Mouse (Mus musculus) midbrain, embryonic 15.5 days (tissue): ENCODE results near the gene Sept8. TPM values are rescaled to one million over a fixed set of nuclear protein-coding genes. Genes with fewer than 3 reads are reported as not detected.
A peak's percentile ranks its signal among the peaks of the same experiment; 100 is the strongest.

Experiments
- ATAC-seq: fragments of 200-750 bp; cut with Nextera tagmentation; replicated peaks from 2 replicates; pipeline ENCODE4 v1.8.0; 2017; ENCODE audit warnings: moderate TSS enrichment
- H3K27ac ChIP-seq: fragments of 300-500 bp; sonication (generic); 2 replicates; pipeline ENCODE4 v1.5.1; 2015; ENCODE audit warnings: mild to moderate bottlenecking, inconsistent platforms
- H3K27me3 ChIP-seq: fragments of 300-500 bp; sonication (generic); replicated peaks from 2 replicates; pipeline ENCODE4 v1.6.1; 2015; ENCODE audit warnings: inconsistent platforms
- H3K36me3 ChIP-seq: fragments of 300-500 bp; sonication (generic); replicated peaks from 2 replicates; pipeline ENCODE4 v1.6.1; 2015; ENCODE audit warnings: inconsistent platforms
- H3K4me1 ChIP-seq: fragments of 300-500 bp; sonication (generic); 2 replicates; pipeline ENCODE4 v1.6.1; 2015; ENCODE audit warnings: inconsistent platforms
- H3K4me2 ChIP-seq: fragments of 300-500 bp; sonication (generic); 2 replicates; pipeline ENCODE4 v1.6.1; 2015; ENCODE audit warnings: inconsistent platforms, mild to moderate bottlenecking, moderate library complexity
- H3K4me3 ChIP-seq: fragments of 300-500 bp; sonication (generic); 2 replicates; pipeline ENCODE4 v1.5.1; 2015; ENCODE audit warnings: mild to moderate bottlenecking, inconsistent platforms
- H3K9ac ChIP-seq: fragments of 300-500 bp; sonication (generic); 2 replicates; pipeline ENCODE4 v1.6.1; 2015; ENCODE audit warnings: mild to moderate bottlenecking, inconsistent platforms
- H3K9me3 ChIP-seq: fragments of 300-500 bp; sonication (generic); 2 replicates; pipeline ENCODE4 v1.6.1; 2016; ENCODE audit warnings: inconsistent platforms
- WGBS: fragments of 180-500 bp; shearing (Covaris S2); methylation state at CpG from one replicate; pipeline ENCODE4 v1.1.7; 2015; ENCODE audit warnings: mixed read lengths; 5-methylcytosine and 5-hydroxymethylcytosine counted together
- polyA plus RNA-seq: library from polyadenylated mRNA; unstranded; fragments of >200 nt; fragmentation: Nextera tagmentation; extraction: Ambion mirVana; gene quantifications from 2 replicates; pipeline ENCODE4 v1.2.1, GENCODE M21; 2015

Sept8 gene
- polyA plus RNA-seq, 1 experiment from 2014 or later: 18.4 TPM

- ATAC-seq: no peak
- Histone ChIP-seq H3K27me3 (no peaks in the 10 kb centered on the region), H3K4me2 (no peak overlapping the region), H3K4me1 (peaks cover 5% of the 10 kb centered on the region), H3K9me3 (no peaks in the 10 kb centered on the region), H3K27ac (no peak overlapping the region), H3K4me3 (no peak overlapping the region), H3K36me3 (no peaks in the 10 kb centered on the region), H3K9ac (no peak overlapping the region)
- WGBS: 83% methylated on average over 2 of the region's 2 CpGs
Observed at GRCm38 (mm10) chr11:53561986-53562385, 42.9 kb downstream of the Sept8 start.

GRCm38 (mm10) chr11:53566646-53567045 lies 47.6 kb downstream of the Sept8 start:
- peak overlapping the region; percentile 95; the same call in 1 of the 2 replicates for H3K27ac ChIP-seq
- H3K4me1 ChIP-seq: peaks cover 28% of the 10 kb centered on the region
- H3K4me2 ChIP-seq: peak overlapping the region; percentile 65
- H3K27me3 ChIP-seq: no peaks in the 10 kb centered on the region
- no peaks in the 10 kb centered on the region for H3K9me3 ChIP-seq
- peak; percentile 48 for ATAC-seq
- no peaks in the 10 kb centered on the region; the same call in 1 of the 2 replicates for H3K36me3 ChIP-seq
- H3K4me3 ChIP-seq: peak overlapping the region; percentile 94
- 89% methylated on average over 4 of the region's 4 CpGs for WGBS
- peak overlapping the region; percentile 96; the same call in 1 of the 2 replicates for H3K9ac ChIP-seq

GRCm38 (mm10) chr11:53567224-53568014 lies 48.4 kb downstream of the Sept8 start, which contains the start of gene Kif3a:
TSS of gene Kif3a (plus strand) at chr11:53567379.
- H3K36me3 ChIP-seq: no peaks in the 10 kb centered on the region; the same call in 1 of the 2 replicates
- ATAC-seq: peak; percentile 96
- no peaks in the 10 kb centered on the region for H3K9me3 ChIP-seq
- H3K9ac ChIP-seq: peak within 1 kb of the TSS; percentile 96
- under 1% methylated on average over 65 of the region's 69 CpGs for WGBS
- H3K4me3 ChIP-seq: peak within 1 kb of the TSS; percentile 94
- peak within 1 kb of the TSS; percentile 95 for H3K27ac ChIP-seq
- peak within 1 kb of the TSS; percentile 65 for H3K4me2 ChIP-seq
- H3K4me1 ChIP-seq: peaks cover 28% of the 10 kb centered on the region
- H3K27me3 ChIP-seq: no peaks in the 10 kb centered on the region

- H3K4me2 ChIP-seq: no peak overlapping the region
- H3K27me3 ChIP-seq: no peaks in the 10 kb centered on the region
- H3K9ac ChIP-seq: no peak overlapping the region
- H3K27ac ChIP-seq: no peak overlapping the region
- no peak for ATAC-seq
- no peaks in the 10 kb centered on the region for H3K9me3 ChIP-seq
- H3K36me3 ChIP-seq: peaks cover 39% of the 10 kb centered on the region
- WGBS: 98% methylated on average over 3 of the region's 3 CpGs
- H3K4me3 ChIP-seq: no peak overlapping the region
- H3K4me1 ChIP-seq: no peaks in the 10 kb centered on the region
Observed at GRCm38 (mm10) chr11:53580562-53580961, 61.5 kb downstream of the Sept8 start.

- Histone ChIP-seq H3K4me2 (no peak overlapping the region), H3K4me3 (no peak overlapping the region), H3K27me3 (no peaks in the 10 kb centered on the region), H3K9ac (no peak overlapping the region), H3K4me1 (no peaks in the 10 kb centered on the region), H3K36me3 (peaks cover 56% of the 10 kb centered on the region), H3K9me3 (no peaks in the 10 kb centered on the region), H3K27ac (no peak overlapping the region)
- ATAC-seq: no peak
- WGBS: 66% methylated on average over 10 of the region's 10 CpGs
Observed at GRCm38 (mm10) chr11:53583151-53583550, 64.1 kb downstream of the Sept8 start.

- no peak overlapping the region for H3K27ac ChIP-seq
- ATAC-seq: no peak
- H3K36me3 ChIP-seq: peaks cover 58% of the 10 kb centered on the region
- WGBS: 62% methylated on average over 3 of the region's 3 CpGs
- H3K4me2 ChIP-seq: no peak overlapping the region
- H3K4me3 ChIP-seq: no peak overlapping the region
- H3K9me3 ChIP-seq: no peaks in the 10 kb centered on the region
- H3K4me1 ChIP-seq: no peaks in the 10 kb centered on the region
- no peaks in the 10 kb centered on the region for H3K27me3 ChIP-seq
- H3K9ac ChIP-seq: no peak overlapping the region
Observed at GRCm38 (mm10) chr11:53584849-53585248, 65.8 kb downstream of the Sept8 start.

- Histone ChIP-seq H3K4me2 (no peak overlapping the region), H3K36me3 (peaks cover 54% of the 10 kb centered on the region), H3K4me3 (no peak overlapping the region), H3K4me1 (no peaks in the 10 kb centered on the region), H3K9me3 (no peaks in the 10 kb centered on the region), H3K27me3 (no peaks in the 10 kb centered on the region), H3K9ac (no peak overlapping the region), H3K27ac (no peak overlapping the region)
- ATAC-seq: no peak
- WGBS: 96% methylated on average over 6 of the region's 6 CpGs
Observed at GRCm38 (mm10) chr11:53585510-53585909, 66.5 kb downstream of the Sept8 start.

- Histone ChIP-seq H3K9me3 (no peaks in the 10 kb centered on the region), H3K4me3 (no peak overlapping the region), H3K36me3 (peaks cover 66% of the 10 kb centered on the region), H3K4me2 (no peak overlapping the region), H3K9ac (no peak overlapping the region), H3K27me3 (no peaks in the 10 kb centered on the region), H3K27ac (no peak overlapping the region), H3K4me1 (no peaks in the 10 kb centered on the region)
- 74% methylated on average over 8 of the region's 8 CpGs for WGBS
- ATAC-seq: no peak
Observed at GRCm38 (mm10) chr11:53588279-53588678, 69.2 kb downstream of the Sept8 start.

- no peak overlapping the region for H3K9ac ChIP-seq
- H3K4me3 ChIP-seq: no peak overlapping the region
- H3K4me2 ChIP-seq: no peak overlapping the region
- no peaks in the 10 kb centered on the region for H3K9me3 ChIP-seq
- H3K27me3 ChIP-seq: no peaks in the 10 kb centered on the region
- ATAC-seq: no peak
- no peaks in the 10 kb centered on the region for H3K4me1 ChIP-seq
- no peak overlapping the region for H3K27ac ChIP-seq
- WGBS: 46% methylated on average over 15 of the region's 15 CpGs
- H3K36me3 ChIP-seq: peaks cover 66% of the 10 kb centered on the region
Observed at GRCm38 (mm10) chr11:53590368-53590768, 71.3 kb downstream of the Sept8 start.

- Histone ChIP-seq H3K36me3 (peaks cover 65% of the 10 kb centered on the region), H3K4me2 (no peak overlapping the region), H3K27me3 (no peaks in the 10 kb centered on the region), H3K4me3 (no peak overlapping the region), H3K9ac (no peak overlapping the region), H3K9me3 (no peaks in the 10 kb centered on the region), H3K4me1 (no peaks in the 10 kb centered on the region), H3K27ac (no peak overlapping the region)
- no peak for ATAC-seq
- WGBS: 97% methylated on average over 5 of the region's 5 CpGs
Observed at GRCm38 (mm10) chr11:53591116-53591515, 72.1 kb downstream of the Sept8 start.

Other genes with a start within 250 kb of the Sept8 start
- 42.0 and 43.2 TPM in 2 replicates for gene Hspa4, start 218.8 kb upstream of the Sept8 start, polyA plus RNA-seq
- gene Zcchc10, start 194.6 kb upstream of the Sept8 start, polyA plus RNA-seq: 12.1 and 13.3 TPM in 2 replicates
- 54.3 and 72.6 TPM in 2 replicates for gene Aff4, start 168.4 kb upstream of the Sept8 start, polyA plus RNA-seq
- 0.35 TPM in 1 of 2 replicates, not detected in the other for gene Leap2, start 96.1 kb upstream of the Sept8 start, polyA plus RNA-seq
- gene Uqcrq, start 88.4 kb upstream of the Sept8 start, polyA plus RNA-seq: 645 and 649 TPM in 2 replicates
- gene Gdf9, start 88.2 kb upstream of the Sept8 start, polyA plus RNA-seq: 3.5 and 4.0 TPM in 2 replicates
- 0.09 TPM in 1 of 2 replicates, not detected in the other for gene Gm10447, start 62.1 kb upstream of the Sept8 start, polyA plus RNA-seq
- gene Shroom1, start 62.1 kb upstream of the Sept8 start, polyA plus RNA-seq: 3.5 and 3.7 TPM in 2 replicates
- not detected in 2 replicates for gene Gm9837, start 48.8 kb upstream of the Sept8 start, polyA plus RNA-seq
- gene Gm9945, start 39.1 kb upstream of the Sept8 start, polyA plus RNA-seq: 0.39 TPM in 1 of 2 replicates, not detected in the other
- gene Sowaha, start 39.0 kb upstream of the Sept8 start, polyA plus RNA-seq: 0.99 and 1.1 TPM in 2 replicates
- gene Kif3a, start 48.1 kb downstream of the Sept8 start, polyA plus RNA-seq: 345 and 349 TPM in 2 replicates
- 5.3 and 5.6 TPM in 2 replicates for gene Il4, start 99.4 kb downstream of the Sept8 start, polyA plus RNA-seq
- gene Il13, start 115.4 kb downstream of the Sept8 start, polyA plus RNA-seq: not detected in 2 replicates
- 10.5 and 11.5 TPM in 2 replicates for gene Rad50, start 188.1 kb downstream of the Sept8 start, polyA plus RNA-seq
- not detected in 2 replicates for gene Il5, start 201.5 kb downstream of the Sept8 start, polyA plus RNA-seq